ENCODE assay signal across 11 mouse cellular contexts in genomic region chr8:48450397-48451246, GRCm38 (mm10).
A peak's percentile ranks its signal among the peaks of the same experiment; 100 is the strongest.
DNase-seq lines count a peak whose midpoint lies in the region; ATAC-seq and TF ChIP-seq lines count a peak whose summit lies in the region.
"Had no signal": no experiment of that assay in that cellular context is flagged by ENCODE, and none has a peak within 500 bp of the region (broad histone marks: within the 10 kb centered on the region; RNA-seq: fewer than 3 reads in every experiment).

No protein-coding gene starts in this region.

- H3K36me3 ChIP-seq in heart, embryonic 11.5 days (ENCODE audit: control insufficient read depth, insufficient read depth, low read length), result no peaks in the 10 kb centered on the region
- peaks cover 5% of the 10 kb centered on the region; the same call in 1 of the 2 replicates for H3K36me3 ChIP-seq in embryonic facial prominence, embryonic 10.5 days (replicated peaks)
- H3K36me3 ChIP-seq in forebrain, postnatal 0 days (ENCODE audit: insufficient read depth), result no peaks in the 10 kb centered on the region
- H3K36me3 ChIP-seq in limb, embryonic 12.5 days, result no peaks in the 10 kb centered on the region
- H3K36me3 ChIP-seq: neural tube, embryonic 13.5 days had no signal

- DNase-seq in heart, adult 18-20 months, result peak; percentile 37 to 41
- DNase-seq in embryonic facial prominence, embryonic 10.5 days (ENCODE audit: low spot score), result no peak
- DNase-seq in forebrain, postnatal 0 days, result no peak
- no peak for DNase-seq in adrenal gland, adult 18-20 months (ENCODE audit: low spot score in 2 of 2)
- no peak for DNase-seq in frontal cortex, postnatal 14 days (ENCODE audit: low spot score in 2 of 2)
- no peak for DNase-seq in embryo, embryonic 10.5 days (ENCODE audit: low spot score)
- DNase-seq: kidney, adult 18-20 months; thymus, postnatal 14 days had no signal

- H3K9ac ChIP-seq in heart, embryonic 11.5 days (ENCODE audit: low read depth, low read length), result no peak overlapping the region
- H3K9ac ChIP-seq in forebrain, postnatal 0 days, result 0 out of 2 replicates have a peak overlapping the region, but pooled peaks have one; percentile 0
- no peak overlapping the region for H3K9ac ChIP-seq in limb, embryonic 12.5 days (replicated peaks)
- H3K9ac ChIP-seq: neural tube, embryonic 13.5 days had no signal

- H3K27me3 ChIP-seq in heart, embryonic 11.5 days (ENCODE audit: control insufficient read depth, insufficient read depth, low read length), result no peaks in the 10 kb centered on the region
- H3K27me3 ChIP-seq in embryonic facial prominence, embryonic 10.5 days (replicated peaks; ENCODE audit: low read depth, poor library complexity, severe bottlenecking), result no peaks in the 10 kb centered on the region
- H3K27me3 ChIP-seq in forebrain, postnatal 0 days (ENCODE audit: insufficient read depth, low read length), result no peaks in the 10 kb centered on the region
- no peaks in the 10 kb centered on the region for H3K27me3 ChIP-seq in limb, embryonic 12.5 days
- H3K27me3 ChIP-seq: neural tube, embryonic 13.5 days had no signal

- ATAC-seq in heart, embryonic 11.5 days (replicated peaks; ENCODE audit: insufficient number of reproducible peaks, low FRiP score, low TSS enrichment), result no peak
- ATAC-seq in forebrain, postnatal 0 days, result peak; percentile 42; the same call in 1 of the 2 replicates
- ATAC-seq in limb, embryonic 12.5 days (ENCODE audit: insufficient number of reproducible peaks, insufficient read depth, low FRiP score, low TSS enrichment, low read depth), result no peak

- TF ChIP-seq CTCF in forebrain, postnatal 0 days (IDR thresholded peaks at IDR 0.05; ENCODE audit: low read depth), result no peak

- peaks cover 11% of the 10 kb centered on the region for H3K4me1 ChIP-seq in heart, embryonic 11.5 days (ENCODE audit: control insufficient read depth, insufficient read depth, low read length)
- H3K4me1 ChIP-seq in embryonic facial prominence, embryonic 10.5 days, result peaks cover 41% of the 10 kb centered on the region
- H3K4me1 ChIP-seq in forebrain, postnatal 0 days (ENCODE audit: insufficient read depth), result 0 out of 2 replicates have a peak, but pooled peaks cover 9% of the 10 kb centered on the region
- H3K4me1 ChIP-seq in limb, embryonic 12.5 days (replicated peaks), result peaks cover 30% of the 10 kb centered on the region

- no peaks in the 10 kb centered on the region for H3K9me3 ChIP-seq in heart, embryonic 11.5 days (replicated peaks; ENCODE audit: control insufficient read depth, low read length)
- no peaks in the 10 kb centered on the region for H3K9me3 ChIP-seq in embryonic facial prominence, embryonic 10.5 days
- no peaks in the 10 kb centered on the region for H3K9me3 ChIP-seq in forebrain, postnatal 0 days (ENCODE audit: low read length)
- H3K9me3 ChIP-seq in limb, embryonic 12.5 days, result no peaks in the 10 kb centered on the region
- H3K9me3 ChIP-seq: neural tube, embryonic 13.5 days had no signal

- WGBS in heart, embryonic 11.5 days (ENCODE audit: insufficient replicate concordance), result 63% methylated on average over 23 of the region's 23 CpGs
- WGBS in embryonic facial prominence, embryonic 10.5 days, result 62% methylated on average over 23 of the region's 23 CpGs
- WGBS in forebrain, postnatal 0 days, result 41% methylated on average over 23 of the region's 23 CpGs
- WGBS in limb, embryonic 12.5 days, result 46% methylated on average over 23 of the region's 23 CpGs

- H3K4me3 ChIP-seq in heart, embryonic 11.5 days (ENCODE audit: low read depth, low read length), result no peak overlapping the region
- H3K4me3 ChIP-seq in embryonic facial prominence, embryonic 10.5 days, result peak overlapping the region; percentile 21; the same call in 1 of the 2 replicates
- H3K4me3 ChIP-seq in forebrain, postnatal 0 days (ENCODE audit: low read depth, low read length), result no peak overlapping the region
- no peak overlapping the region for H3K4me3 ChIP-seq in limb, embryonic 12.5 days (replicated peaks)
- H3K4me3 ChIP-seq: neural tube, embryonic 13.5 days had no signal

- no peak overlapping the region for H3K4me2 ChIP-seq in heart, embryonic 11.5 days
- H3K4me2 ChIP-seq in forebrain, postnatal 0 days (ENCODE audit: low read depth), result peak overlapping the region; percentile 26
- peak overlapping the region; percentile 35 for H3K4me2 ChIP-seq in limb, embryonic 12.5 days
- H3K4me2 ChIP-seq: neural tube, embryonic 13.5 days had no signal

- H3K27ac ChIP-seq in heart, embryonic 11.5 days (ENCODE audit: low read depth, low read length), result no peak overlapping the region
- H3K27ac ChIP-seq in embryonic facial prominence, embryonic 10.5 days (replicated peaks), result peak overlapping the region; percentile 45
- H3K27ac ChIP-seq in forebrain, postnatal 0 days (ENCODE audit: low read depth, low read length), result no peak overlapping the region
- H3K27ac ChIP-seq in limb, embryonic 12.5 days, result peak overlapping the region; percentile 70
- H3K27ac ChIP-seq: neural tube, embryonic 13.5 days had no signal

Comparison
In these comparisons a context has a peak if more than half of its experiments do, and no peak if none do; other contexts are left out.
1. DNase-seq: peak in heart, adult 18-20 months (2 of 2); none in embryonic facial prominence, embryonic 10.5 days (single experiment), forebrain, postnatal 0 days (single experiment), adrenal gland, adult 18-20 months (0 of 2), frontal cortex, postnatal 14 days (0 of 2) and embryo, embryonic 10.5 days (single experiment).
2. H3K27ac ChIP-seq: peak in embryonic facial prominence, embryonic 10.5 days (single experiment) and limb, embryonic 12.5 days (single experiment); none in heart, embryonic 11.5 days (single experiment) and forebrain, postnatal 0 days (single experiment).